Mouse (Mus musculus) skeletal muscle tissue, adult 2 months (tissue): Measurements from ENCODE around the gene Nt5c.
"Not testable (repeated sequence)": the region's sequence is repeated elsewhere in the genome, so short reads cannot be mapped to it uniquely, and the experiment has no call there.

Experiments
- DNase-seq: peaks from one replicate; pipeline ENCODE4 v3.0.0-alpha.2; 2012; ENCODE audit warnings: low read depth, low spot score

Nt5c gene

GRCm38 (mm10) chr11:115491356-115492083 lies at the start of gene Nt5c:
Gene Nt5c (minus strand): TSS chr11:115491862.
- DNase-seq = peak; percentile 58

GRCm38 (mm10) chr11:115538045-115538444 lies 46.4 kb upstream of the Nt5c start:
- DNase-seq = no peak

DNA sequence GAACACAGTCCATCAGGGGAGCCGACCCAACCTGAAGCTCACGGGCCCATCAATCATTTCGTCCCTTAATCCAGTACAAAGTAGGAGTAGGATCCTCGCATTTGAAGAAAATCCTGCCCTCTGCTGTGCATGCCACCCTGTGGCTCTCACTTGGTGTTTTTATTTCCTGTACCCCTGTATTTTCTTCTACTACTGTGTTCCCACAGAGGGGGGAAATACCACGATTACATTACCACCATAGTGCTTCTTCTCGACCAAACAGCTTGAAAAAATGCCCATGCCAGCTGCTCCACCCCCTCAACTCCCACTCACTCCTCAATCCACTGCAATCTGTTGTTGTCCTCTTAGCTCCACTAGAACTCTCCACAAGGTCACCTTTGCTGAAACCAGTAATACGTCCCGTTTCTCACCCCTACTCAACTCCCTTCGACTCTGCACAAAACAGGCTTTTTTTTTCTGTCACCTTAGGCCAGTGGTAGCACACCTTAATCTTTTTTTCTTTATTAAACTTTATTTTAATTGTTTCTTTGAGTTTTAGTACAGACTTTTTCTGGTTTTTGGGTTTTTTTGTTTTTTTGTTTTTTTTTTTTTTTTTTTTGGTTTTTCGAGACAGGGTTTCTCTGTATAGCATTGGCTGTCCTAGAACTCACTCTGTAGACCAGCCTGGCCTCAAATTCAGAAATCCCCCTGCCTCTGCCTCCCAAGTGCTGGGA lies 45.4 kb upstream of the Nt5c start:
- no peak for DNase-seq

DNA sequence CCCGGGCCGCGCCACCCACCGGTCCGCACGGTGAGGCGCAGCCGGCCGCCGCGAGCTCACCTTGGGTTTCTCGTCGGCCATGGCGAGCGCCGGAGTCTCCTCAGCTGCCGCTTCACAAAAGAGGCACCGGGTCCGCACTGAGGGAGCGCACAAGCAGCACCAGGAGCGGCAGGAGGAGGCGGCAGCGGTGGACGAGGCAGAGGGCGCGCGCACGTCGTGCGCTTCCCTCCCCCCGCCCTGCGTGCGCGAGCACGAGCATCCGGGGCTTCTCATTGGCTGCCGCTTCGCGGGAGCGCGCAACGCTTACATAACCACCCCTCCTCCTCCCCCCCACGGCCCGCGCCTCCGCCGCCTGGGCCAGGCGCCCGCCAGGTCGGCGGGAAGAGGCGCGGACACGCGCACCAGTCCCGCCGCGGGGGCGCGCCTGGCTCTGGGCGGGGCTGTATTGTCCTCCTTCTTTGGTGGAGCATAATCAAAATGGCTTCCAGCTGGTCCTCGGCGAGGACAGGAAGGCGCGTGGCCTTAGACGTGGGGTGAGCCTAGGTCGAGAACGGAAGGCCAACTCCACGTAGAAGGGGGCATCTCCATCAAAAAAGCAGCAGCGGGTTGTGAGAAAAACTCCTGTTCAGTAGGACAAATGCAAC lies 44.5 kb upstream of the Nt5c start, which contains the start of gene Sumo2:
Gene Sumo2 (minus strand): TSS at position 239 of the 644 bp plus-strand sequence.
- DNase-seq = peak; percentile 98

DNA sequence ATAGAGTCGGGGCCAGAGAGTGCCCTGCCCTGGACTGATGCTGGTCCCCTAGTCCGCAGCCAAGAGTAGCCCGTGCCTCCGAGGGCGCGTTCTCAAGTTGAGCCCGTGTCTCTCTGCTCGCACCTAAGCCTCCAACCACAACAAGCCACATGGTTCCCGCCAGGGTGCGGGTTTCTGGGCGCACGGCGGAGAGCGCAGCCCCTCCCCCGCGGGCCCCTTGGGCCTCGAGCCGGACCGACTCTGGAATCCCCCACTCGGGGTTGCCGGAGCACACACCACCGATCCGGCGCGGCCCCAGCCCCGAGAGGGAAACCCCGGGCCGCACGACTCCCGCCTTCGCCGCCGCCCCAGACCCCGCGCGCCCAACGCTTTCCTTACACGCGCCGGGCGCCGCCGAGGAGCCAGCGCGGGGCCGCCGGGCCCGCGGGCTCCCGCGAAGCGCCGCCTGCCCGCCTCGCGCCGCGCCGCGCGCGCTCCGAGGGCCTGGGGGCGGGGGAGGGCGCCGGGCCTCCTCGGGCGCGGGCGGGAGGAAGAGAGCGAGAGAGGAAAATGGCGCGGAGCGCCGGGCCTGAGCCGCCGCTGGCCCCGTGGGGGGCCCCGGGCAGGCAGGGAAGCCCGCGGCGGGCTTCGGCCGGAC lies 43.9 kb upstream of the Nt5c start:
- DNase-seq = no peak

DNA sequence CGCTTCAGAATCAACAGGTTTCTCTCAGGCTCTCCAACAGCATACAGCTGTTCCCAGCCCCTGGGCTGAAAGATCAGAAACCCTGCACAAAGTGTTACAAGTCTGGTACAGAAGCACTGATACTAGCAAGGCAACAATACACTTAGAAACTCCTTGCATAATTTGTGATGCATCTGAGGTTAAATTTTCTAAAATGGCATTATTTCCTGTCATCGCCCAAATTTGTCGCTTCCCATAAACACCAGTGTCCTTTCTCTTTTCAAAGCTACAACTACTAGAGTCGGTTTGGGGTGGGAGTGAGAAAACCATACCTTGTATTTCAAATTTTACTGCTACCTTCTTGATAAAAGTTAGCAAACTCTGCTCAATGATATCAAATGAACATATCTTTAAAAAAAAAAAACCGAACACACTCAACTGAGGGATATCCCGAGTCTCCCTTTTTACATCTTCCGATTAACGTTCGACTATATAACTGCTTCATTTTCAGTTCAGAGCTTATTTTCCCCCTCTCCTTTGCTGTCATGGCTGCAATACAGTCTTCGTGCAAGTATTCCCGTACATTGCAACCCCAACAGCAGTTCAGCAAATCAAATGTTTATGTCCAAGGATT lies 43.2 kb upstream of the Nt5c start:
- no peak for DNase-seq

DNA sequence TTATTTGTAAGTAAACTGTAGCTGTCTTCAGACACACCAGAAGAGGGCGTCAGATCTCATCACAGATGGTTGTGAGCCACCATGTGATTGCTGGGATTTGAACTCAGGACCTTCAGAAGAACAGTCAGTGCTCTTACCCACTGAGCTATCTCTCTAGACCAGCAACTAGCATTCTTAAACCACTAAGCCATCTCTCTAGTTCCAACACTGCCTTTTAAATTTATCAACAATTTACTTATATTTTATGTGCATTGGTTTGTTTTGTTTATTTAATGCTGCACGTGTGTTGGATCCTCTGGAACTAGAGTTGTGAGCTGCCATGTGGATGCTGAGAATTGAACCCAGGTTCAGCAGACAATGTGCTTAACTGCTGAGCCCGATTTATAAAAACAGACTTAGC lies 34.8 kb upstream of the Nt5c start:
- DNase-seq = not testable (repeated sequence)

DNA sequence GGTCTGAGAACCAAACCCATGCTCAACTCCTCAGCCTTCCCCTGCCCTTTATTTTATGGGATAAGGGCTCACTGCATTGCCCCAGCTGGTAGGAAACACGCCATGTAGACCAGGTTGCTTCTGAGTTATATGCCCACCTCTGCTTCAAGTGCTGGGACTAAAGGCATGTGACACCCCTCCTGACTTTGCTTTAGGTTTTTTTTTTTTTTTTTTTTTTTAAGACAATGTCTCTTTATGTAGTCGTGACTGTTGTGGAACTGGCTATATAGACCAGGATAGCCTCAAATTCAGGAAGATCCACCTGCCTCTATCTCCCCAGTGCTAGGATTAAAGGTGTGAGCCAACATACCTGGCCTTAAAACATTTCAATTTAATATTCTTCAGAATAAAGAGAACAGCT lies 31.0 kb upstream of the Nt5c start:
- DNase-seq = no peak

- no peak for DNase-seq
Observed at GRCm38 (mm10) chr11:115522238-115522637, 30.6 kb upstream of the Nt5c start.

DNA sequence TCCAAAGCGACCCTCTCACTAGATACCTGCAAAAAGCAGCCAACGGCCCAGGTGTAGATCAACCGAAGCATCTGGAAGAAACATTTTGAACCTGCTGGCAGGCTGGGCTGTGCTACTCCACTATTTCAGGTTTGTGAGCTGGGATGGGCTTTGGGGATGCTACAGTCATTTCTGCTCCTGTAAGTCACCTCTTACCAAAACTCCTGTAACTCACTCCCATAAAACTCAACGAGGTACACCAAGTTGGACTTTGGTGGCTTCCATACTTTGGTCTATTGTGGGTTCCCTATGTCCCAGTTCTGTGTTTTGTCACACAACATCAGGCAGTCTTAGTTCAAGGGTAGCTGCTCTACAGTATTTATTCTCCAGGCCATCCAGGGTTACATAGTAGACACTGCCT lies 29.4 kb upstream of the Nt5c start:
- no peak for DNase-seq

GRCm38 (mm10) chr11:115520218-115520617 lies 28.6 kb upstream of the Nt5c start:
- no peak for DNase-seq

- DNase-seq = no peak
Observed at GRCm38 (mm10) chr11:115519581-115519980, 27.9 kb upstream of the Nt5c start.

- no peak for DNase-seq
Observed at GRCm38 (mm10) chr11:115518693-115519092, 27.0 kb upstream of the Nt5c start.

DNA sequence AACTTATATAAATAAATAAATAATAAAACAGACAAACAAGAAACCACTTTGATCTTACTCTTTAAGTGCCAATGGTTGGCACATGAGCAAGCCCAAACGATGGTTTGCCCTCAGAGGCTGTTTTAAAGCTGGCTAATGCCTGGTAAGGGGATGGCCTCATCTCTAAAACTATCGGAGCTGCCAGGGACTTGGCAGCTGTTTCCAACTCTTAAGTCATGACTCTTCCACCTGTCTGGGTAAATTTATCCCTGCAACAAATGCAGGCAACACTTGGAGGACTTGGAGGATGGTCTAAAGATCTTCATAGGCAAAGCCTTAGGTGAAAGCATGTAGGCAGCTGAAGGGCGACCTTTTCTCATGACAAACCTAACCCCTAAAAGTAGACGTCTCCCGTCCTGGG lies 25.3 kb upstream of the Nt5c start:
- peak; percentile 43 for DNase-seq

- DNase-seq = no peak
Observed at GRCm38 (mm10) chr11:115515021-115515420, 23.4 kb upstream of the Nt5c start.

- DNase-seq = peak; percentile 98
Observed at GRCm38 (mm10) chr11:115514238-115514663, 22.6 kb upstream of the Nt5c start, which contains the start of gene Jpt1. Gene Jpt1 (minus strand): TSS chr11:115514387.

DNA sequence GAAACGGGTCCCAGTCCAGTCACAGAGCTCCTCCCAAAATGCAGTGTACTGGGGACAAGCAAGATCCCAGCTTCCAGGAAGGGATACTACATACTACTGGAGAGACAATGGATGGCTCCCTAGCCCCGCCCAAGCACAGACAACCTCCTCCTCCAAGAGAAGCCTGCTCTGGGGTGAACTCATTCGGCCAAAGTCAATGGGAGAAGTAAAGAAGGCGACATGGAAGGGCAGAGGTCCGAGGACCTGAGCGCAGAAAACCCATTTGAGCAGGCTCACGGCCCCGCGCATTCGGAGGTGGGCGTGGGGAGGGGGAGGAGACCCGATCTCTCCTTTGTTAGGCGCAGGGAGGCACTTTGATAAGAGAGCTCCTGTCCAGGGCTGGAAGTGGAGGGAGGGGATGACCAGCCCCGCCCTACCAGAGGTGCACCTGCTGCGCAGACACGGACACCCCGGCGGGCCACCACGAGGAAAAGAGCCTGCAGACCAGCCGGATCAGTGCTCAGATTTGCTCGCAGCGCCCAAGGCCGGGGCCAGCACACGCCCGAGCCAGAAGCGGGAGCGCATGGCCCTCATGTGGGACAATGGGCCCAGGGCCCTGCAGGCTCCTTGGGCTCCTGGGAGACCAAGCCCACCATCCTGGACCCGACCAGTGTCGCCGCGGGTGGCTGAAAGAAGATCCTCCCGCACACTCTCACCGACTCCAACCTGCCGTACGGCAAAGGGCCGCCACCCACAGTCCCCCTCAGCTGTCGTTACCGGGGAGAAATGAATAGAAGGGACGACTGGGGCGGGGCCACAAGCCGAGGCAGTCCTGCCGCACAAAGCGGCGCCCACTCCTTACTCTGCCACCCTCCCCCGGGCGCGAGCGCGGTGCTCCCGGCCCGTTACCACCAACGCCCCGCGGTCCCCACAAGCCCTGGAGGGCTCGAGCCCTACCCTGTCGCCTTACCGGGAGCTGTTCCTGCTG lies 21.9 kb upstream of the Nt5c start:
- DNase-seq = no peak

DNA sequence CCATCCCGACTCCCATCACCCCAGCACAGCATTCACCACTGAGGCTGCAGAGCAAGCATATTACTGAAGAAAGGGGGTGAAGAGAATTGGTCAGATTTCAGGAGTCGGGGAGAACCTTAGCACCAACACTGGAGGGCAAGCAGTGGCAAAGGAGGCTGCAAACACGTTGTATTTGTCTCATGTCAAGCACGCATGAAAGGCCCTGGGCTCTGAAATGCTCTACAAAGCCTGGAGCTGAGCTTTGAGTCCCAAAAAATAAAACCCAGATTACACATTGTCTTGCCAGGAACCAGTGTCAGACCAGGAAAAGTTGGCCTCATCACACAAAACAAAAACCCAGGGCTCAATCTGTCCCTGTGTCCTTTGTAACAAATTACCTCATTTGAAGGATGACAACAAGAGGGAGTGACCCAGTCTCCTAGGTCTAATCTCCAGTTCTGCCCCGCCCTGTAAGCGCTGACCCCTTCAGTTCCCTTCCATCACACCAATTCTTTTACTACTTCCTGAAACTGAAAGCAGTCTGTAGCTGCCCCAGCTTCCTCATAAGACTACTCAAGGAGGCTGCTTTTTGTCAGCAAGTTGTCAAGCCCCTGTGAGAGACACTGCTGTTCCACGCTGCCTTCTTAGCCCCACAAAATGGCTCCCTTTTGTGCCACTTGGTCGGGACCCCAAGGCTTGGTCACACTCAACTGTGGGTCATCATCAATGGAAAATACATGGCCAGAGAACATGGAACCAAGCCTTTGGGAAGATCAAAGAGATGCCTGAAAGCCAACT lies 20.9 kb upstream of the Nt5c start:
- peak; percentile 63 for DNase-seq

DNA sequence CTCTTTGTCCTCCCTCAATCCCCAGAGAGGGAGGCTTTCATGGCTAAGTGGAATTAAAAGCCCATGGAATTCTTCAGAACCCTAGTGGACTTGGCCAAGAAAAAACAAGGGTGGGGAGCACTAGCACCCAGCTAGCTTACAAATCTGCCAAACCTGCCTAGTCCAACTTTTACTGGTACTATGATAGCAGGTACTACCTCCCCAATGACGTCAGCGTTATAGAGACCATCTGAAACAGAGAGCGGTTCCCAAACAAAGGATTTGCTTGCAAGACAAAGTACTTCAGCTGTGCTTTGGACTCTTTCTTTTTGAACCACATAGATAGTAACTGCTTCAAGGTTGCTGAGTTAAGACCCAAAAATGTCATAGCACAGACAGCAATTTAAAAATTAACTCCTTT lies 20.3 kb upstream of the Nt5c start:
- no peak for DNase-seq

DNA sequence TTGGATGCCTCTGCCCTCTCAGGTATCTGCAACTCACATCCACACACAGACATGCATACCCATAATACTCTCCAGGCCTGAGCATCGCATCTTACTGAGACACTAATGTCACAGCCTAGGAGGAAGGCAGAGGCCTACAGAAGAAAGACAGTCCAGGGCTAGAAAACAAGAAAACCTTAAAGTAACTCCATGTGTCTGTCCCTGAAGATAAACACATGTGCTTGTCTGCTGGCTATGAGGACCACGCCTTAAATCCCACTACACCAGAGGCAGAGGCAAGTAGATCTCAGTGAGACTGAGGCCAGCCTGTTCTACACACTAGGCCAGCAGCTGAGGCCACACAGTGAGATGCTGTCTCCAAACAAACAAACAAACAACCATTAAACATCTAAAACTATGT lies 19.5 kb upstream of the Nt5c start:
- DNase-seq = no peak
